Mouse (Mus musculus) right cerebral cortex, postnatal 36 days (tissue): ENCODE data around the gene Abhd16b.
"Not testable (repeated sequence)": the region's sequence is repeated elsewhere in the genome, so short reads cannot be mapped to it uniquely, and the experiment has no call there.

Source experiments
- DNase-seq, 2 experiments: peaks; one replicate each; pipeline ENCODE4 v3.0.0; 2022; ENCODE audit warnings: low spot score in 2 of 2, mixed read lengths in 1 of 2

The Abhd16b gene

DNA sequence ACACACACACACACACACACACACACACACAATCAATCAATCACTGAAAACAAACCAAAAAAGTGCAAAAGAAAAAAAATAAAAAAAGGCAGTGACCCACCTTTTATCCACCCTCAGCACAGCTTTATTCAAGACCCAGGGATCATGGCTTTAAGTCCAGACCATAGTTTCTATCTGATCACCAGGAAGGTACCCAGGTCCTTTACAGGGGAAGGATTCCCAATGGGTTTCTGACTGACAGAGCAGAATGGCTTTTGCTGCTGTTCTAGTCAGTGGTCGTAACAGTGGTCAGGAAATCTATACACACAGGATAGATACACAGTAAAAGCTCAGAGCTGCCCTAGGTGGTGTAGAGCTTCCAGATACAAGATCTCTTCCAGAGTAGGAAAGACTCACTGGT is 7.3 kb upstream of the Abhd16b start:
- DNase-seq: no peak

DNA sequence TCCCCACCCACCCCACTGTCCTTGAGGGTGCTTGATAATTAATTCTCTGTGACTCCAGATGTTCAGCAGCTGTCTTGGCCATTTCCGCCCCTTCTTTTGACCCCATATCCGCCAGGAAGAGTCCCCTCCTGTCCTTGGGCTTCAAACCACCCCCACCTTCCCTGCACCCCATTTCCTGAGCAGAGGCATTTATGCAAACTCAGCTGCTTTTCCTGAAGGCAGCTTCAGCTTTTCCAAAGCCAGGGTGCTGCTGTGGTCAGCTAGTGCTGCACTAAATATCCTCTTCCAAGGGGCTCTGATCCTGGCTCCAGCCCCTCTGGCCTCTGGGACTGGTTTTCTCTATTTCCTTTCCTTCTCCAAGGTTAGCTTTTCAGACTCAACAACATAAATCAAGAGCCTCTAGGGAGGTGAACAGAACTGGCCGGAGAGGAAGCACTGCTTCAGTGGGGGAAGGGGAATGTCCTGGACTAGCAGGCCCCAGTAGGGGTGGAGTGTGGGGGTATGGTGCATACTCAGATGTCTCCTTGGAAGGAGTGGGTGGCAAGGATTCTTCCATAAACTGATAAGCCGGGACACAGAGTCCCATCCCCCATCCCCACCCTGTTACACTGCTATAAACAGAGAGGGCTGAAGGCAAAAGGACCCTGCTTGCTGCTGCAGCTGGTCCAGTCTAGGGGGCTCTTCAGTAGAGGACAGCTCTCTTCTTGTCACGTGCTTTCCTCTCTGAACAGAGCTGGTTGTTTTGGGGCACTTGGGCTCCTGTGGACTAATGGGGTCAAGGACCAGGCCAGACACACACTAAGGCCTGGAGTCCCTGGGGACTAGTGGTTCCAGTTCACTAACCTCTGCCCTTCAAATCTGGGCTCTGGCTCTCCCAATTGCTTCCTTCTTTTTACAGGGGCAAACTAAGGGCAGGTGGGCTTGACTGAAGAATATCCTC is 5.4 kb upstream of the Abhd16b start:
- DNase-seq: no peak

DNA sequence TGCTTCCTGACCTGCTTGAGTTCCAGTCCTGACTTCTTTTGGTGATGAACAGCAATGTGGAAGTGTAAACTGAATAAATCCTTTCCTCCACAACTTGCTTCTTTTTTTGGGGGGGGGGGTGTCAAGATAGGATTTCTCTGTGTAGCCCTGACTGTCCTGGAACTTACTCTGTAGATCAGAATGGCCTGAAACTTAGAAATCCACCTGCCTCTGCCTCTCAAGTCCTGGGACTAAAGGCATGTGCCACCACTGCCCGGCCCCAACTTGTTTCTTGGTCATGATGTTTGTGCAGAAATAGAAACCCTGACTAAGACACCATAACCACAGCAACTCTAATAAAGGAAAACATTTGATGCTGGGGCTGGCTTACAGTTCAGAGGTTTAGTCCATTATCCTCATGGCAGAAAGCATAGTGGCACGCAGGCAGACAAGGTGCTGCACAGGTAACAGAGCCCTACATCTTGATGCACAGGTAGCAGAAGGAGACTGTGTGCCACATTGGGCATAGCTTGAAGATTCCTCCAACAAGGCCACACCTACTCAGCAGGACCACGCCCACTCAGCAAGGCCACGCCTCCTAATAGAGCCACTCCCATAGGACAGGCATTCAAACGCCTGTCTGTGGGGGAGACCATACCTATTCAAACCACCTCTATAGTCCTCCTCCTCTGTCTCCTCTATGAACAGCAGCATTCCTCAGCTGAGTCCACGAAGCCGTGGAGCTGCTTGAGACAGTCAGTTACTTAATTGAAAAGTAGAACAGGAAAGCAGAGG is 1.4 kb upstream of the Abhd16b start:
- DNase-seq: no peak

DNA sequence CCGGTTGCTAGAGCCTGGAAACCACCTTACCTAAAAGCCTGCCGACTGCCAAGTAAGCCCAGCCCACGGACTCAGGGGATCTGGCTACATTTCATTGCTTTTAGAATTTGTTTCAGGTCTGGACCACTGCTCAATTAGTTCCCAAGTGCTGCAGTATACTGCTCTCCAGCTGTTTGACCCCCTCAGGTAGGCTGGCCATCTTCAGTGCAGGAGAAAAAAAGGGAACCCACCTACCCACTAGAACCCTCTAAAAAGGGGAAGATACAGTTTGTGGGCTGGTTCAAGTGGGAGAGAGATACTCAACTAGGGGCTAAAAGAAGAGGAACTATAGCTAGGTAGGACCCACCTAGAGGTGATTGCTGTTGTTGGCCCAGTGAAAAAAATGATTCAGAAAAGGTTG is 800 bp upstream of the Abhd16b start:
- DNase-seq: no peak

DNA sequence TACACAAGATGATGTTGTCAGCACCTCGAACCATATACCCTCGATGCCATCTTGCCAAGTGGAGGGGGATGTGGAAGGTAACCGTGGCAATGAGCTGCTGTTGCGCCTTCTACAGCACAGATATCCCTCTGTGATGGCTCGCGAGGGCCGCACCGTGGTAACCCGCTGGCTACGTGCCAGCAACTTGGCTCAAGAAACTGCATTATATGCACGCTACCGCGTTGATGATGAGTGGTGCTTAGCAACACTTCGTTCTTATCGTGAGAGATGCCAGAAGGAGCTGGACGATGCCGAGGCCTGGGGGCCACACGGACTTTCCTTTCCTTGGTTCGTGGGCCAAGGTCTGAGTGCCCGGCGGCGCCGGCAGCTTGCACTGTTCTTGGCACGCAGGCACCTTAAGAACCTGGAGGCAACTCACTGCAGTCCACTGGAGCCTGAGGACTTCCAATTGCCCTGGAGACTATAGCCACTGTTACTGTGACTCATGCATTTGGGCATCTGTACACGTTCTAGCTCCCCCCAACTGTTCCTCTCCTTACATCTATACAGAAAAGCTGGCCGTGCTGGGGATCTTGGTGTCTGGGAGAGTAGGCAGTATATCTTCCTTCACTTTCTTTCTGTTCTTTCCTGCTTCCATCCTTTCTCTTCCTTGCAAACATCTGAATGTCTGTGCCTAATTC is 1.4 kb downstream of the Abhd16b start:
- DNase-seq: no peak

DNA sequence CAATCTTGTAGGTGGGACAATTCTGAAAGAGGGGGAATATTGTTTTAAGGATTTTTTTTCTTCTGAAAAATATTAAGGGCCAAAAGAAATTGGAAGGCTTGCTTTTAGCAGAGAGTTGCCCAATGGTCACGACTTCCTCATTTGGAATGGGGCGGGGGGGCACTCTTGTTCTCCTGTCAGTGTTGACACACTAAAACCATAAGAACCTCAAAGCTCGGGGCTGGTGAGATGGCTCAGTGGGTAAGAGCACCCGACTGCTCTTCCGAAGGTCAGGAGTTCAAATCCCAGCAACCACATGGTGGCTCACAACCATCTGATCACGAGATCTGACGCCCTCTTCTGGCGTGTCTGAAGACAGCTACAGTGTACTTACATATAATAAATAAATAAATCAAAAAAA is 2.8 kb downstream of the Abhd16b start:
- DNase-seq: not testable (repeated sequence)

DNA sequence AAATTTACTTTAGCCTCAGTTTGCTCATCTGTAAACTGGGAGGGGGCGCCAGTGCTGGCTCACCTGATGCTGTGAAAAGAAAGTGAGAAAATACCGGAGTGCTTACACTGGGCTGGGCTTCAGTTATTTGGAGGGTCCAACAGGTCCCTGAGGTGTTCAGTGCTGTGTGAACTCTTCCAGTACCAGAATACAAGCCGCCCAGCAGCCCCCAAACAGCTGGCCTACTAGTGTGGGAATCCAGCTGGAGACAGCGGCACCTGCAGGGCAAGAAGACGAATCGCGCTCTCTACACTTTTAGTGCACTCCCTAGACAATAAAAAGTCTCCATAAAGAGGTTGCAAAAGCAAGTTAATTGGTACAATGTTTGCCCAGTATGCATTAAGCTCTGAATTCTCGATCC is 3.3 kb downstream of the Abhd16b start:
- DNase-seq: peak in 1 of 2 experiments; percentile 10

DNA sequence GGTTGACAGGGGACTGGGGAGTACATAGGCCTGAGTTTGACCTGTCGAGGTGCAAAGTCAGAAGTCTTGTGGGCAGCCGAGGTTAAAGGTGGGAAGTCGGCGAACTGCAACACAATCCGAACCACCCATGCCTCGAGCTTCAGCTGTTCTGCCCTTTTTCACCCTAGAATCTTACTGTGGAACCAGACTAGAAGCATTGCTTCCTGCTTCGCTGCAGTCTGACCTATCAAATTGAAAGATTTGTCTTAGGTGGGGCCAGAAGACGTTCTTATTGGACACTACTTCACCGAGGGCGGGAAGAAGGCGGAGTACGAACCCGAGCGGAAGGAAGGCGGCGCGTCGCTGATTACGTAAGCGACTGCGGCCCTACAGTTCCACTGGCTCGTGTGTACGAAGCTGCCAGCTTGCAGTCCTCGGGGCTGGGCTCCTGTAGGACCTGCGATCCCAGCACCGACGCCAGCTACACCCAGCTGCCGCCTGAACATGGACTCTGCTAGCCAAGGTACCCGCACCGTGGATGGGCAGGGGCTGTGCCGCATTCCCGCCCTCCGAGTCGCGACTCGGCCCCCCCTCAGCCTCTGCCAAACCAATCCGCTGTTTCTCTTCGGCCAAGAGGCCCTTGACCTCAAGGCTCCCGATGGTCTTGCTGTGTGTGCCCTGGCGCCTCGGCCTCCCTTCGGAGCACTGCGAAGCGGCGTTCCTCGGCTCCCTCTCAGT is 4.0 kb downstream of the Abhd16b start, which contains the start of gene Tpd52l2:
Gene Tpd52l2 (plus strand): TSS at position 312 of the 717 bp plus-strand sequence.
- peak; percentile 90 to 94 for DNase-seq

DNA sequence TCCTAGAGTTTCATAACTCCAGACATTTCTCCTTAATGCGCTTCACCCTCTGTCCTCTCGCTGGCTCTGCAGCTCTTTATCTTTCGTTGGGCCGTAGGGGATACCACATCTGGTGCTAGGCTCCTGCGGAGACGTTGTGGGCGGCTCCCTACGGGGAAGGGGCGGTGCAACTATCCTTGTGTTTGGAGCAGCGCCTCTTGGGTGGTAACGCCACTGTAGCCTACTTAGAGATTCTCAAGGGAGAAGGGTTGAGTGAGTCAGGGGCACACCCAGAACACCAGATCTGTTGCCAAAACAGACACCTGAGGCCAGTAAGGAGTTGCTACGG is 4.5 kb downstream of the Abhd16b start:
- DNase-seq: no peak

DNA sequence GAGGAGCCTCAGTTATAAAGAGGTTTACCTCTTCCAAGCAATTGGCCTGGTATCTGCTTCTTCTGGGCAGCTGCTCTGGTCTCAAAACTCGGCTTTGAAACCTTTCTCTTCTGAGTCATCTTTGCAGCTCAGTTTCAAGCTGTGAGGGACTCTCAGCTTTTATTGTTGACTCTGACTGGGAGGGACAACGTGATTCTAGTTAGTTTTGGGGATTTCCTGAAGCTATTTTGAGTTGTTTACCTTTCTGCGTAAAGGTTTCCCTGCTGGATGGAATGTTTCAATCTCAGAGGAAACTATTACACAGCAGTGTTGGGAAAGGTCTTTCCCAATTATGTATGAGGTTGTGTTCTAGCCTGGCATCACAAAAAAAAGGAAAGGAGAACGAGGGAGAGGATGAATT is 5.6 kb downstream of the Abhd16b start:
- DNase-seq: no peak

DNA sequence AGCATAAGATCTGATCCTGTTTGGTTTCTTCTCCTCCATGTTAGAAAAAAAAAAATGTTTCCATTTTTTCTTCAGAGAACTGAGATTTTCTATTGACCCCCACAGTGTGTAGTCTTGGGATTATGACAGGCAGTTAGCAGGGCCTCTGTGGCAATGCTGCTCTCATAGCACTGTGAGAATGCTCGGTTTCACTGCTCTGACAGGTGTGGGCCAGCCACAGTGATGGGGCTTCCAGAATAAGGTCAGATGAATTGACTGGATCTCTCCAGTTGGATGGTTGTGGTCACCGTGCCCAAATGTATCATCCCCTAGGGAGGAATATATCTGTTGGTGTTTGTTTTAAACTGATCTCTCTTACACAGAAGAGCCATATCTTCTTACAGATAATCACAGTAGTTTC is 16.2 kb downstream of the Abhd16b start:
- DNase-seq: no peak

DNA sequence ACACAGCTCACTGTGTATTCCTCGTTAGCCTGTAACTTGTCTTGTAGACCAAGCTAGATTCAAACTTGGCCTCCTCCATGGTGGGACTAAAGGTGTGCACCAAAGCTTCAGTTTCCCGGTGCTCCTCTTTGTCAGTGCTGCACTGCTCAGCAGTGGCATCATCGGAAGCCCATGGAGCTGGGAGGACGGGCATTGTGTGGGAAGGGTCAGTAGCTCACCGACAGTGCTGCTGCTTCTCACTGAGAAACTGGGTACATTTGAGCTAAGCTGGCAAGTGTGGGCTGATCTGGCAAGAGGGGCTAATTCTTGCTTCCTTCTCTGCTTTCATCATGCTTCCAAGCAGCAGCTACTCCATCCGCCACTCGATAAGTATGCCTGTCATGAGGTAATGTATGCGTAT is 18.2 kb downstream of the Abhd16b start:
- DNase-seq: no peak

DNA sequence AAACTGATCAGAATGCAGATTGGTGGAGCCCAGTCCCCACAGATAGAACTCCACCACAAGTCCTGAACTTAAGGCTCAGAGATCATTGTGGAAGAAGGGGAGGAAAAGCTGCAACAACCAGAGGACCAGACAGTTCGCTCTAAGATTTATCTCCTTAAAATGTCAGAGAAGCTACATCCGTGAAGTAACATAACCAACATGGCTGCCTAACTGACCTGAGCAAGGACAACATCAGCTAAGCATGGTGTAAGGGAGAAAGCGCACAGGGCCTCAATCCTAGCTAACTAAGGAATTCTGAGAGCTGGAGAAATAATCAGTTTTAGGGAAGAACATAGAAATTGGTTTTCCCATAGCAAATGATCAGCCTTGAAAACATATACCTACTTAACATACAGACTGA is 26.2 kb downstream of the Abhd16b start:
- no peak for DNase-seq

DNA sequence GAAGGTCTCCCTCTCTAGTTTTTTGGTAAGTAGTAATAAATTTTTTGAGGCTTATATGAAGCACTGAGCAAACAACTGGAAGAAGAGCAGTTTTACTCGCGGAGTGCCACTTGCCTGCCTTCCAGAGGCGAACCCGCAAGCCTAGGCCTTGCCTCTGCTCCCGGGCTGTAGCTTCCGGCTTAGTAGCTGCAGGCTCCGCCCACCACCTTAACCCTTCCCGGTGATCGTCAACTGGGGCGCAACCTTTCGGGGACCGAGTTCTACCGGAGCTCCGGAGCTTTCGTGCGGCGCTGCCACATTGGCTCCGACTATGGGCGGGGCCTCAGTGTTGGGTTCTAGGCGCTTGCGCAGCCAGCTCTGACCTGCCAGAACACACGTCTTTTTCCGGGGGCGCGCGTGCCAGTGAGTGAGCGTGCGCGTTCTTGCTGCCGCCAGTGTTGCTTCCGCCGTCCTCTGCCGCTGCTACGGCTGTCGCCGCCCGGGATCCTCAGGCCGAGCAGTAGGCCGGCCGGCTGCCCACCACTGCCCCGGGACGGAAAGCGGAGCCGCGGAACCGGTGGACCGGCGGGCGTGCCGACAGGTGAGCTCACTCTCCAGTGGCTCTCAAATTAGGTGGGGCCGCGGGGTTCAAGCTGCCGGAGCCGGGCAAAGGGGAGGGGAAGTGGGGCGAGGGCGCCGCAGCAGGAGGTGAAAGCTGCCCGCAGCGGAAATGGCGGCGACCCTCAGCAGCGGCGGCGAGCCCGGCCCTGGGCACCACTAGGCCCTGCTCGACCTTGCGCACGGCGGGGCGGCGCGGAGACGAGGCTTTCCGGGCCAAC is 27.3 kb downstream of the Abhd16b start, which contains the start of gene Dnajc5:
Gene Dnajc5 (plus strand): TSS at position 368 of the 818 bp plus-strand sequence.
- peak; percentile 97 to 98 for DNase-seq

DNA sequence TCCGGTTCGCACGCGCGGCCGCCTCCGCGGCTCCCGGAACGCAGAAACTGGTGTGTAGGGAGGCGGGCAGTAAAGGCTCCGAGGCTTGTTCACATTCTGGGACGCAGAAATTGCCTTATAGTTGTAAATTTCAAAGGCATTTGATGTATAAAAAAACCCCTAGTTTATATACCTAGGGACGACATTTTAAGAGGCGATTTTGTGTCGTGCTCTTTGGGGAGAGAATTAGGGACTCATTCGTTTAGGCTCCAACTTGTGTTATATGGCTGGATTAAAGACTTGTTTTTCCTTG is 27.9 kb downstream of the Abhd16b start:
- no peak for DNase-seq

DNA sequence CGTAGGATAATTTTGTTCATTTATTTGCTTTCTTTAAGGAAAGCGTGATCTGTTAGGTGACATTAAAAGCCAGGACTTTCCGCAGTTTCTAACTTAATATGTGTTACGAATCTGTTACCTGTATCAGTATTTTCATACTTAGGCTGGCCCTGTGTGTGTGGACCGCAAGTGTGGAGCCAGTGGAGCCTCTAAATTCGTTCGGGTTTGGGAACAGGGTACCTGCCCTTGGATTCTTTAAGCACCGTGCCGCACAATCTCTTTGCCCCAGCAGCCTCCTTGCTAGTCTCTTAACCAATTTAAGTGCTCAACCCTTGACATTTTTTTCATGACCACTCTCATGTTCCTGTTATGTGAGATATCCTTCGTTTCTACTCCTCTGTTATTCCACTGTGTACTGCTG is 28.5 kb downstream of the Abhd16b start:
- no peak for DNase-seq

DNA sequence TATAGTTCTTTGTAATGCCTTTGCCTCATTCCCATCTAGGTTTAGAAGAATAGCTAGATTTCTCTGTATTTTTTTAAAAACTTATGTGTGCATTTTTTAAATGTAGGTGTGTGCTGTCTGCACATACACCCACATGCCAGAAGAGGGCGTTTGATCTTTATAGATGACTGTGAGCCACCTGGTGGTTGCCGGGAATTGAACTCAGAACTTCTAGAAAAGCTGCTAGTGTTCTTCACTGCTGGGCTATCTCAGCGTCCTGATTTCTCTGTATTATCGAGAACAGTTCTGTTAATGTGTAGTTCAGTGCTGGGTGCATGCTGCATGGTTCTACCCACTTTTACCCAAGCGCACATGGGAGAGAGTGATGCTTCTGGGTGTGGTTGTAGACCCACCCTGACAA is 29.8 kb downstream of the Abhd16b start:
- no peak for DNase-seq

DNA sequence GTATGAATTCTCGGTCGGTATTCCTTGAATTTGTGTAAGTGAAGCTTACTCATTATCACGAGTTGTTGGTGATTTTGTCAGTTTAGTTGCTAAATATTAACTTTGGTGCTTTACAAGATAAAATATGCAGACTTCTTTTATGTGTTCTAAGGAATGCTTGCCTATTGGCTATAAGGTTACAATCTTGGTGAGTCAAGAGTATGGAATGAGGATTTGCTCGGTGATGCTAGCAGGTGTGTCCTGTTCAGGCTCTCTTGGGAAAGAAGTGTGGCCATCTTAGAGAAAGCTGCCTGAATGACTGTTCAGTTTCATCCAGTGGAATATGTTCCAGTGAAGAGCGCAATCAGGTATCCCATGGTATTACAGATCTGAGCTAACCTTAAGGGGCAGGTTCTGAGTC is 32.5 kb downstream of the Abhd16b start:
- no peak for DNase-seq

DNA sequence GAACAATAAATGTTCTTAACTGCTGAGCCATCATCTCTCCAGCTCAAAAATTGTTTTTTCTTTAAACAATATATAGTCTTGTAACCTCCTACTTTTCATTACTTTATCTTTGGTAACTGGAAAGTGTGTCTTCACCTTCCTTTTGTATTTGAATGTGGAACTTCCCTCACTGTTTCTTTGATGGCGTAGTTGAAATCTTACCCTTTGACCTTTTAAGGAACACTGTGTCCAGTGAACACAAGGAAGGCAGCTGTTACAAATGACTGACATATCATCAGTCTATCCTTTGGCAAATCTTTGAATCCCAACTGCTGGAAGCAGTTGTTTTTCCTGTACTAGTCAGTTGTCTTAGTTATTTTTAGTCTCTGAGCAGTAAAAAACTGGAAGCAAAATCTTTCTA is 36.1 kb downstream of the Abhd16b start:
- DNase-seq: no peak

DNA sequence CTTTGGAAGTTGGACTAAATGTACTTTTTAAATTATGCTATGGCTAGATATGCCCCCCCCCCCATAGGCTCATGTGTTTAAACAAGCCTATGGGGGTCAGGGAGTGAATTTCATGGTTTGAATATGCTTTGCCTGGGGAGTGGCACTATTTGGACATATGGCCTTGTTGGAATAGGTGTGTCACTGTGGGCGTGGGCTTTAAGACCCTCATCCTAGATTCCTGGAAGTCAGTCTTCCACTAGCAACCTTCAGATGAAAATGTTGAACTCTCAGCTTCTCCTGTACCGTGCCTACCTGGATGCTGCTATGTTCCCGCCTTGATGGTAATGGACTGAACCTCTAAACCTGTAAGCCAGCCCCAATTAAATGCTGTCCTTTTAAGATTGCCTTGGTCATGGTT is 39.6 kb downstream of the Abhd16b start:
- no peak for DNase-seq

DNA sequence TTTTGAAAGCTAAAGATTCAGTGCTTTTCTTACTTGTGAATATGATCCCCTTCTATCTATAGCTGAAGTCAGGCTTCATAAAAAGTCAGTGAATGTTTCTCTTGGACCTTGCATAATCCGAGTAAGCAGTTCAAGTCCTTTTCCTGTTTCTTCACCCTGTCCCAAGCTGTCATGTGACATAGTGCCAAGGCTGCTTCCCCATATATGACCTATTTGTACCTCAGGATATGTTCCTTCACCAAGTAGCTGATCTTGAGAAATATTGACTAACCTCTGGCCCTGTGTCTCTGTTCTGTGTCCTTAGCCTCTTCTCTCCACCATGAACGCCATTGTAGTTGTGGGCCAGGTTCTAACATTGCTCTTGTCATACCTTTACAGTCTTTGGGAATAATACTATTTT is 43.4 kb downstream of the Abhd16b start:
- DNase-seq: no peak
